Mouse (Mus musculus) intestine, embryonic 16.5 days (tissue): ENCODE measurements around the gene Cntn5. TPM values are rescaled to one million over a fixed set of nuclear protein-coding genes. Genes with fewer than 3 reads are reported as not detected.
"Not testable (repeated sequence)": the region's sequence is repeated elsewhere in the genome, so short reads cannot be mapped to it uniquely, and the experiment has no call there.

Experiments used
- ATAC-seq: fragments of 200-750 bp; cut with Nextera tagmentation; 2 replicates; pipeline ENCODE4 v1.8.0; 2017; ENCODE audit warnings: moderate TSS enrichment, moderate library complexity
- H3K27ac ChIP-seq: fragments of 300-500 bp; sonication (generic); 2 replicates; pipeline ENCODE4 v1.5.1; 2014; ENCODE audit warnings: mild to moderate bottlenecking, low read length
- H3K27me3 ChIP-seq: fragments of 300-500 bp; sonication (generic); replicated peaks from 2 replicates; pipeline ENCODE4 v1.6.1; 2014; ENCODE audit warnings: low read length, control low read depth, mixed read lengths; ENCODE audit not compliant: control insufficient read depth, insufficient read depth
- H3K36me3 ChIP-seq: fragments of 300-500 bp; sonication (generic); 2 replicates; pipeline ENCODE4 v1.6.1; 2014; ENCODE audit warnings: low read length, control low read depth; ENCODE audit not compliant: control insufficient read depth, insufficient read depth
- H3K4me1 ChIP-seq: fragments of 300-500 bp; sonication (generic); 2 replicates; pipeline ENCODE4 v1.6.1; 2014; ENCODE audit warnings: low read length, control low read depth, mixed read lengths; ENCODE audit not compliant: control insufficient read depth, insufficient read depth
- H3K4me2 ChIP-seq: fragments of 300-500 bp; sonication (generic); 2 replicates; pipeline ENCODE4 v1.6.1; 2014; ENCODE audit warnings: low read depth, low read length, control low read depth
- H3K4me3 ChIP-seq: fragments of 300-500 bp; sonication (generic); 2 replicates; pipeline ENCODE4 v1.5.1; 2014; ENCODE audit warnings: mild to moderate bottlenecking, low read length
- H3K9ac ChIP-seq: fragments of 300-500 bp; sonication (generic); 2 replicates; pipeline ENCODE4 v1.6.1; 2014; ENCODE audit warnings: low read depth, low read length
- H3K9me3 ChIP-seq: fragments of 300-500 bp; sonication (generic); 2 replicates; pipeline ENCODE4 v1.6.1; 2016; ENCODE audit warnings: low read length, control low read depth; ENCODE audit not compliant: control insufficient read depth
- WGBS: fragments of 180-500 bp; shearing (Covaris S2); extraction: QIAGEN DNeasy Blood & Tissue Kit; methylation state at CpG from one replicate; pipeline ENCODE4 v1.1.7; 2014; 5-methylcytosine and 5-hydroxymethylcytosine counted together
- polyA plus RNA-seq: library from polyadenylated mRNA; unstranded; fragments of >200 nt; fragmentation: Nextera tagmentation; extraction: Ambion mirVana; gene quantifications from 2 replicates; pipeline ENCODE4 v1.2.1, GENCODE M21; 2015

Cntn5 gene
- polyA plus RNA-seq, 1 experiment from 2014 or later = 0.40 TPM

DNA sequence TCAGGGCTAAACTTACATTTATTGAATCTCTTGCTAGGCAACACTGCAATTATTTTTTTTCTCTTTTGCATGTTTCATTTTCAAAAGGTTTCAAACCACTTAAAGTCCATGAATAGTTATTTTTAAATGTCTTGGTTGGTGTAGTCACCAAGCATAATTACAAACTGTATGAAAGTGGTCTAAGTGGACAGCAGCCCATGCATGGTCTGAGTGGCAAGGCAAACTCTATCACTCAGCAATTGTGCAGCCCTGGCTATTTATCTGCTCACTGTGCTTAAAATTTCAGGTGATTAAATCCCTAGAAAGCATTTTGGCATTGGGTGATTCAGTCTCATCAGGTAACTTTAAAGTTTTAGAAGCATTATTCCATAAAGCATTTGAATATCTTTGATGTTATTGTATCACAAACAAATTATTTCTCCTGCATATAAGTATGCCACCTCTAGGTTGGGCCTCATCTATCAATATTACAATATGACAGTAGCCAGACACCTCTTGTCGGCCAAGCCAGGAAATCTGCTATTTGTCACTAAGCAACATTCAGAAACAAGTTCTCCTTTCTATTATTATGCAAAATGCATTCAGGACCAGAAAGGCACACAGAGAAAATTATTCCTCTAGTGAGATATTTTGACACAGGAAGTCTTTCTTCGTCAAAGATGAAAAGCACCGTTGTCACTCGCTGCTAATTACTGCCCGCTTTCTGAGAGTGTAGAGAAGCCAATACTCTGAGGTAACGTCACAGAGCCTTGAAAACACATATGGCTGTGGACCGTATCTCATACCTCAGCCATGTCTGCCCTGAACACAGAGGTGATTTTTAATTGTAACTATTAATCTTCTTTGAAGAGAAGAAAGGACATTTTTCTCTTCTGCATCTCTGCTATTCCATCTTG, 329.0 kb downstream of the Cntn5 start:
- H3K27ac ChIP-seq = no peak overlapping the region
- H3K9ac ChIP-seq = no peak overlapping the region
- no peaks in the 10 kb centered on the region for H3K36me3 ChIP-seq
- no peak for ATAC-seq
- H3K4me2 ChIP-seq = no peak overlapping the region
- no peaks in the 10 kb centered on the region for H3K9me3 ChIP-seq
- no peak overlapping the region for H3K4me3 ChIP-seq
- no peaks in the 10 kb centered on the region for H3K27me3 ChIP-seq
- no peaks in the 10 kb centered on the region for H3K4me1 ChIP-seq
- WGBS = 76% methylated on average over 7 of the region's 7 CpGs

DNA sequence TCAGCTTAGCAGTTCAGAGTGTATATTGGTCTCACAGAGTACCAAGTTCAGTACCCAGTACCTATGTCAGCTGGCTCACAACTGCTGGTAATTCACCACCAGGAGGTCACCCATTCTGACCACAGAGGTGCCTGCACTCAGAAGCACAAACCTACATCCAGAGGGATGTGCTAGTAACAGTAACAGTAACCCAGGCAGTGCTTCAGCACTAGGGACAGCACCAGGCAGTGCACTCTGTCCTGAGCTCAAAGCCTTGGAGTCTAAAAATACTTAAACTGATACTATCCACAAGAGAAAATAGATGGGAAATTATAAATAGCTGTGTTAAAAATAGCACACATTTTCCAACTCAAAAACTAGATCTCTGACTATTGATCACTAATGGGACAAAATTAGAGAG, 334.7 kb downstream of the Cntn5 start:
- H3K9me3 ChIP-seq = no peaks in the 10 kb centered on the region
- H3K36me3 ChIP-seq = no peaks in the 10 kb centered on the region
- no peak overlapping the region for H3K4me3 ChIP-seq
- H3K4me2 ChIP-seq = no peak overlapping the region
- no peak overlapping the region for H3K27ac ChIP-seq
- H3K4me1 ChIP-seq = no peaks in the 10 kb centered on the region
- no peak overlapping the region for H3K9ac ChIP-seq
- H3K27me3 ChIP-seq = no peaks in the 10 kb centered on the region
- ATAC-seq = no peak

DNA sequence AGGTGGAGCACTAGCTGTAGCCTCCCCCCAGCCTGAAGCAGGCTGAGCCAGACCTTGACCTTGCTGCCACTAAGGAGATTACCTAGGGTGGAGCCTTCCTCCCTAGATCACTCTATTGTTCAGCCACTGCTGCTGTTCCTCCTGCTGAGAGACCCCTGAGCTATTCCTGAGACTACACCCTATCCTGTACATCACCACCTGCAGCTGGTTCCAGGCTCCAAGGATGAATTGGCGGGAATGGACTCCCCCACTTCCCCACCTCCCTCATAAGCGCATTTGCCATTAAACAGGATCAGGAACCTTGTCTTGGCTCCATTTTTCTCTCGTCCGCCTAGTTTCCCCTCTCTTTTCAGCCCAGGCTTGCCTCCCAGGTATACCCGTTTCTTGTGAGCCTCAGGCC, 363.7 kb downstream of the Cntn5 start:
- H3K9ac ChIP-seq, H3K27ac ChIP-seq, H3K4me2 ChIP-seq, ATAC-seq, H3K4me3 ChIP-seq, H3K27me3 ChIP-seq, H3K36me3 ChIP-seq, H3K9me3 ChIP-seq, H3K4me1 ChIP-seq: not testable (repeated sequence)
- 66% methylated on average over 5 of the region's 5 CpGs for WGBS

DNA sequence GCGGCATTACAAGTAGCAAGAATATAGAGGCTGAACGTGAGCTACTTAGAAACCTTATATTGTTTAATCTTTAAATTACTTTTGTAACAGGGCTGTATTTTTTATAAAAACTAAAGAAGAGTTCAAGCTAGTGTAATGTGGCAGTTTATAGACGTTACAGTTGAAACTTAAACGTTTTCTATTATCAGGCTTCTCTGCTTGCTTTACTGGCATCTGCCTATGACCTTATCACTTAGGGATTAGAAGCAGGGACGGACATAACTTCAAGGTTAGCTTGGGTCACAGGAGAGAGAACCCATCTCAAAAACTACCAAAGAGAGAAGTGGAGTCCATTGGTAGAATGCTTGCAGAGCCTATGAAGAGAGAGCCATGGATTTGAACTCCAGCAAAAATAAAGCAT, 372.3 kb downstream of the Cntn5 start:
- WGBS = 71% methylated on average over 5 of the region's 5 CpGs
- H3K4me1 ChIP-seq = no peaks in the 10 kb centered on the region
- no peaks in the 10 kb centered on the region for H3K27me3 ChIP-seq
- H3K9me3 ChIP-seq = no peaks in the 10 kb centered on the region
- no peaks in the 10 kb centered on the region for H3K36me3 ChIP-seq
- ATAC-seq = no peak
- H3K27ac ChIP-seq = no peak overlapping the region
- H3K4me2 ChIP-seq = no peak overlapping the region
- no peak overlapping the region for H3K9ac ChIP-seq
- H3K4me3 ChIP-seq = no peak overlapping the region

DNA sequence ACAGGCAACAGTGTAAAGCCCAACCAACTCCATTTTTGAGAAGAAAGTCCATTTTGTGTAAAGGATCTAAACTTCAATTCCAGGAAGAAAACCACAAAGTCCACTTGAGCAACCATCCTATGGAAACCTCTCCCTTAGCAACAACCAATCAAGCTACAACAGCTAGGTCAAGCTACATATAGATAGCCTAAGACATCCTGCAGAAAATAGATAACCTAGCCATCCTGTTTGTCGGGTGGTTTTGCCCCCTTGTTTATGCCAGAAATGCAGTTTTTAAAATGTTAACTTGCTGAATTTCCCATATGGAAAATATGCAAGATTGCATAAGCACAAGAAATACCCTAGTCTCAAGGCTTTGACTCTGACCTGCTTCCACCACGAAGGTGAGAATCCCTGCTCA, 373.5 kb downstream of the Cntn5 start:
- no peaks in the 10 kb centered on the region for H3K27me3 ChIP-seq
- no peak for ATAC-seq
- whole genome bisulfite sequencing = 86% methylated on average over 2 of the region's 2 CpGs
- H3K4me2 ChIP-seq = no peak overlapping the region
- no peaks in the 10 kb centered on the region for H3K9me3 ChIP-seq
- H3K9ac ChIP-seq = no peak overlapping the region
- no peaks in the 10 kb centered on the region for H3K4me1 ChIP-seq
- no peaks in the 10 kb centered on the region for H3K36me3 ChIP-seq
- H3K4me3 ChIP-seq = no peak overlapping the region
- no peak overlapping the region for H3K27ac ChIP-seq

DNA sequence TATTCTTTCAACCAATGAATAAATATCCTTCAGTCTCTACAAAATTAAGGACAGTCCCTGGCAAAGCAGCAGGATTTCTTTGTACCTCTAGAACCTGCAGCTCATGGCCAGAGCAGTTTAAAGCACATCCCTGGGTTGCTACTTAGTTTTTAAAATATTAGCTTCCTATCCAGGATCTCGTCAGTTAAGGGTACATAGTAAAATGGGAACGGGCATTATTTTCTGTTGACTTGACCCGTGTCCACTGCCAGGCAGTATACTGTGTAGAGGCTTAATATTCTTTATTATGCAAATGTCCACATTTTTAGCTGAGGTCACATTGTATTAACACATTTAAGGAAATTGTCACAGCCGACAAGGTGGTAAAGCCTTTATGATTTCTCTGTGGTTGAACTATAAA, 375.0 kb downstream of the Cntn5 start:
- Histone ChIP-seq H3K9ac (no peak overlapping the region), H3K27me3 (no peaks in the 10 kb centered on the region), H3K9me3 (no peaks in the 10 kb centered on the region), H3K4me2 (no peak overlapping the region), H3K4me1 (no peaks in the 10 kb centered on the region), H3K27ac (no peak overlapping the region), H3K4me3 (no peak overlapping the region), H3K36me3 (no peaks in the 10 kb centered on the region)
- 88% methylated on average over 4 of the region's 4 CpGs for WGBS
- no peak for ATAC-seq

DNA sequence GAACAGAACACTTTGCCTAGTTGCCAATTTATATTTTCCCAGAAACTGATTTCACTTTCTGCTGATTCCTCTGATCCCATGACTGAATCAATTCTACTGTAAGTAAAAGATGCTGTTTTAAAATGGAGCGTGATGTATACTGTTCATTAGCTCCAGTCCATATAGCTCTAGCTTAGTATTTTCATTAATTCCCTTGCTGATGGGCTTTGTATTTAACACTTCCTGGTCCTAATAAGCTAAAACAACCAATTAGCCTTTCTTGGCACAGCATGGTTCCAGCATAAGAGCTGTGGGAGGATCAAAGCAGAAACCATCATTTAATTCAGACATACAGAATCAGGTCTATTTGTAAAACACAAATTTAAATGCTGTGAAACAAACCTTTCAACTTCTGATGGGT, 375.5 kb downstream of the Cntn5 start:
- Histone ChIP-seq H3K36me3 (no peaks in the 10 kb centered on the region), H3K4me1 (no peaks in the 10 kb centered on the region), H3K4me3 (no peak overlapping the region), H3K9ac (no peak overlapping the region), H3K27me3 (no peaks in the 10 kb centered on the region), H3K27ac (no peak overlapping the region), H3K4me2 (no peak overlapping the region), H3K9me3 (no peaks in the 10 kb centered on the region)
- WGBS = 89% methylated on average over 1 of the region's 1 CpGs
- no peak for ATAC-seq

GRCm38 (mm10) chr9:10528692-10529091, 375.9 kb downstream of the Cntn5 start:
- H3K36me3 ChIP-seq = no peaks in the 10 kb centered on the region
- H3K4me1 ChIP-seq = no peaks in the 10 kb centered on the region
- 78% methylated on average over 5 of the region's 5 CpGs for WGBS
- no peak overlapping the region for H3K4me3 ChIP-seq
- H3K4me2 ChIP-seq = no peak overlapping the region
- no peaks in the 10 kb centered on the region for H3K27me3 ChIP-seq
- no peak overlapping the region for H3K9ac ChIP-seq
- no peak for ATAC-seq
- H3K27ac ChIP-seq = no peak overlapping the region
- no peaks in the 10 kb centered on the region for H3K9me3 ChIP-seq

GRCm38 (mm10) chr9:10525915-10526667, 378.5 kb downstream of the Cntn5 start:
- no peaks in the 10 kb centered on the region for H3K4me1 ChIP-seq
- ATAC-seq = no peak
- 74% methylated on average over 7 of the region's 7 CpGs for WGBS
- no peaks in the 10 kb centered on the region for H3K9me3 ChIP-seq
- H3K27ac ChIP-seq = no peak overlapping the region
- no peak overlapping the region for H3K4me3 ChIP-seq
- no peaks in the 10 kb centered on the region for H3K36me3 ChIP-seq
- H3K9ac ChIP-seq = no peak overlapping the region
- H3K4me2 ChIP-seq = no peak overlapping the region
- H3K27me3 ChIP-seq = no peaks in the 10 kb centered on the region
